Mouse (Mus musculus) C2C12 (cell line): ENCODE measurements around the gene Nsf. TPM values are rescaled to one million over a fixed set of nuclear protein-coding genes. Genes with fewer than 3 reads are reported as not detected.

ENCODE experiments used
- H3K27me3 ChIP-seq: one replicate; pipeline ENCODE4 v1.6.1; 2011; ENCODE audit not compliant: control insufficient read depth, insufficient read depth, insufficient read length
- H3K36me3 ChIP-seq: one replicate; pipeline ENCODE4 v1.6.1; 2011; ENCODE audit not compliant: control insufficient read depth, insufficient read depth
- H3K4me3 ChIP-seq: one replicate; pipeline ENCODE4 v1.5.1; 2011; ENCODE audit warnings: mild to moderate bottlenecking, control low read depth; ENCODE audit not compliant: poor library complexity, insufficient read depth, severe bottlenecking
- H3K79me2 ChIP-seq: one replicate; pipeline ENCODE4 v1.6.1; 2011; ENCODE audit not compliant: control insufficient read depth, insufficient read depth
- H3K79me3 ChIP-seq: one replicate; pipeline ENCODE4 v1.6.1; 2011; ENCODE audit warnings: low read depth, control low read depth
- H3ac ChIP-seq: one replicate; pipeline ENCODE3; 2011; ENCODE audit warnings: low read depth; ENCODE audit not compliant: control insufficient read depth, insufficient read length
- CEBPB ChIP-seq: IDR thresholded peaks from one replicate; pipeline ENCODE4 v1.6.1; 2011; ENCODE audit warnings: low read depth, mild to moderate bottlenecking, control low read depth, moderate library complexity
- CTCF ChIP-seq: IDR thresholded peaks from one replicate; pipeline ENCODE4 v1.5.1; 2011; ENCODE audit not compliant: control insufficient read depth, insufficient read depth, insufficient read length
- FOSL1 ChIP-seq: IDR thresholded peaks from one replicate; pipeline ENCODE4 v1.8.0; 2011; ENCODE audit warnings: mild to moderate bottlenecking, low read length; ENCODE audit not compliant: poor library complexity, insufficient read depth, severe bottlenecking
- MAX ChIP-seq: IDR thresholded peaks from one replicate; pipeline ENCODE4 v1.6.1; 2011; ENCODE audit warnings: mild to moderate bottlenecking, control low read depth
- MYOD1 ChIP-seq: IDR thresholded peaks from one replicate; pipeline ENCODE4 v1.6.1; 2011; ENCODE audit warnings: low read depth; ENCODE audit not compliant: control insufficient read depth, insufficient read length
- MYOG ChIP-seq: IDR thresholded peaks from one replicate; pipeline ENCODE4 v1.6.1; 2011; ENCODE audit not compliant: control insufficient read depth, insufficient read length; ENCODE audit errors: extremely low read depth
- USF1 ChIP-seq: IDR thresholded peaks from one replicate; pipeline ENCODE4 v1.6.1; 2011; ENCODE audit warnings: low read depth, mild to moderate bottlenecking, control low read depth, moderate library complexity
- polyA plus RNA-seq: library from polyadenylated mRNA; unstranded; fragments of >200 nt; fragmentation: generic; extraction: Trizol; gene quantifications from one replicate; pipeline ENCODE4 v1.2.1, GENCODE M21; 2012; ENCODE audit warnings: missing spikeins

The Nsf gene
- polyA plus RNA-seq, 1 experiment = 25.1 TPM

GRCm38 (mm10) chr11:103816719-103817118 is 137.1 kb downstream of the Nsf start:
- TF ChIP-seq CTCF (no peak), MYOD1 (no peak), USF1 (no peak), MYOG (no peak), MAX (no peak), CEBPB (no peak), FOSL1 (no peak)
- no peaks in the 10 kb centered on the region for H3K79me2 ChIP-seq
- H3K27me3 ChIP-seq = peaks cover 28% of the 10 kb centered on the region
- no peaks in the 10 kb centered on the region for H3K36me3 ChIP-seq
- no peaks in the 10 kb centered on the region for H3K79me3 ChIP-seq
- no peak overlapping the region for H3ac ChIP-seq
- no peak overlapping the region for H3K4me3 ChIP-seq

DNA sequence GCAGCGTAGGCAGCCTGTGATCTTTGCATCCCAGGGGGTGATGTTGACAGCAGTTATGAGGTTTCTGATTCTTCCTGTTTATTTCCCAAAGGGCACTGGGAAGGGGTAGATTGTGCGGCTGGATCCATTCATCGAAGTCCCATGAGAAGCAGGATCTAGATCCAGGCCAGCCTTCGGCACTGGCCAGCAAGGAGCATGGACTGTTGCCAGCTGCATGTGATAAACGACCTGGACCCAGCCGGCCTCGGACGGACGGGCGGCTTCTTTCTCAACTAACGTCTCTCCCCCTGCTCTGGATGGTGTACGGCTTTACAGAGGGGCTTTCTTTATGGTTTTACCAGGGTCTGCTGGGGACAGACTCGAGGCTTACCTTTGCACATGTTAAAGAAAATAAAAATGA is 137.9 kb downstream of the Nsf start:
- H3K4me3 ChIP-seq = no peak overlapping the region
- no peaks in the 10 kb centered on the region for H3K36me3 ChIP-seq
- no peak overlapping the region for H3ac ChIP-seq
- H3K79me3 ChIP-seq = no peaks in the 10 kb centered on the region
- no peak for TF ChIP-seq FOSL1
- no peak for TF ChIP-seq CTCF
- TF ChIP-seq MYOD1 = no peak
- TF ChIP-seq MYOG = no peak
- no peak for TF ChIP-seq CEBPB
- TF ChIP-seq USF1 = no peak
- no peak for TF ChIP-seq MAX
- peaks cover 35% of the 10 kb centered on the region for H3K27me3 ChIP-seq
- H3K79me2 ChIP-seq = no peaks in the 10 kb centered on the region

GRCm38 (mm10) chr11:103814808-103815207 is 139.0 kb downstream of the Nsf start:
- Histone ChIP-seq H3K27me3 (peaks cover 47% of the 10 kb centered on the region), H3K79me2 (no peaks in the 10 kb centered on the region)
- no peak for TF ChIP-seq MYOD1
- no peak for TF ChIP-seq CEBPB
- TF ChIP-seq USF1 = no peak

GRCm38 (mm10) chr11:103811246-103811645 is 142.6 kb downstream of the Nsf start:
- Histone ChIP-seq H3K79me2 (no peaks in the 10 kb centered on the region), H3K4me3 (no peak overlapping the region), H3ac (no peak overlapping the region), H3K36me3 (no peaks in the 10 kb centered on the region), H3K79me3 (no peaks in the 10 kb centered on the region), H3K27me3 (peaks cover 76% of the 10 kb centered on the region)
- no peak for TF ChIP-seq CEBPB
- TF ChIP-seq USF1 = no peak
- TF ChIP-seq MYOD1 = no peak
- TF ChIP-seq CTCF = no peak
- TF ChIP-seq FOSL1 = no peak

More at GRCm38 (mm10) chr11:103814808-103815207, 139.0 kb downstream of the Nsf start:
- H3K36me3 ChIP-seq = no peaks in the 10 kb centered on the region
- no peak overlapping the region for H3K4me3 ChIP-seq
- H3ac ChIP-seq = no peak overlapping the region
- H3K79me3 ChIP-seq = no peaks in the 10 kb centered on the region

DNA sequence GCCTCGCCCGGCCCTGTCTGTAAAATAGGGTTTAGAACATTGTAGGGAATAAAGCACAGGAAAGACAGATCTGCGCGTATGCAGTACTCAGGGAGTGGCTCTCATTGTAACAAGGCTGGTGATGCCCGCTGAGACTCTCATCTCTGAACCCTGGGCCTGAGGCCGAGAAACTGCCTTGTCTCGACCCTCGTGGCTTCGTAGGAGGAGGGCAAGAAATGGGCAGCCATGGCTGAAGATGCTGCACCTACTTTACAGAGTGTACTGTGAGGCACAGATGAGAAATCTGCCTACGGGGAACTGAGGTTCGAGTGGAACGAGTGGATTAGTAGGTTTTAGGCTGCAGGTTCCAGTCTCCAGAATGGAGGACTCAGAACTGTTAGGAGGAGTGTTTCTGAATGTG is 143.2 kb downstream of the Nsf start:
- Histone ChIP-seq H3K4me3 (no peak overlapping the region), H3K79me3 (no peaks in the 10 kb centered on the region), H3K36me3 (no peaks in the 10 kb centered on the region), H3K79me2 (no peaks in the 10 kb centered on the region), H3ac (no peak overlapping the region), H3K27me3 (peaks cover 77% of the 10 kb centered on the region)
- TF ChIP-seq MYOG (no peak), MAX (no peak), CTCF (no peak), USF1 (no peak), MYOD1 (no peak), CEBPB (no peak), FOSL1 (no peak)
